Mouse (Mus musculus): Measurements from ENCODE around the gene Golt1a.

GRCm38 (mm10) chr1:133296376-133296775, 13.2 kb upstream of the Golt1a start:
- no peak for TF ChIP-seq CTCF (IDR thresholded peaks at IDR 0.05; ENCODE audit: control insufficient read depth, insufficient read depth, insufficient read length)
- TF ChIP-seq MAX (IDR thresholded peaks at IDR 0.05): no peak
